Mouse (Mus musculus) testis, adult 2 months (tissue): ENCODE measurements around the gene Stat6. TPM values are rescaled to one million over a fixed set of nuclear protein-coding genes. Genes with fewer than 3 reads are reported as not detected.

ENCODE experiments used
- H3K27ac ChIP-seq: fragments of 200-500 bp; 2 replicates; pipeline ENCODE4 v1.5.1; 2012; ENCODE audit warnings: low read depth, low read length; ENCODE audit not compliant: control insufficient read depth, insufficient read depth
- H3K27me3 ChIP-seq: fragments of 200-500 bp; 2 replicates; pipeline ENCODE4 v1.6.1; 2012; ENCODE audit warnings: mild to moderate bottlenecking, low read length, moderate library complexity; ENCODE audit not compliant: control insufficient read depth, insufficient read depth
- H3K36me3 ChIP-seq: fragments of 200-500 bp; 2 replicates; pipeline ENCODE4 v1.6.1; 2012; ENCODE audit warnings: mild to moderate bottlenecking, low read length; ENCODE audit not compliant: control insufficient read depth, insufficient read depth
- H3K4me1 ChIP-seq: fragments of 200-500 bp; 2 replicates; pipeline ENCODE4 v1.6.1; 2012; ENCODE audit warnings: low read length; ENCODE audit not compliant: control insufficient read depth, insufficient read depth
- H3K4me3 ChIP-seq: fragments of 200-500 bp; 2 replicates; pipeline ENCODE4 v1.5.1; 2012; ENCODE audit warnings: low read depth, mild to moderate bottlenecking, low read length, moderate library complexity, mixed read lengths; ENCODE audit not compliant: control insufficient read depth
- CTCF ChIP-seq: fragments of 200-500 bp; IDR thresholded peaks from 2 replicates; pipeline ENCODE4 v1.5.1; 2012; ENCODE audit warnings: low read depth, mild to moderate bottlenecking, inconsistent platforms, low read length, moderate library complexity; ENCODE audit not compliant: control insufficient read depth, insufficient read depth, insufficient replicate concordance
- POLR2A ChIP-seq: fragments of 200-500 bp; IDR thresholded peaks from 2 replicates; pipeline ENCODE4 v1.6.1; 2012; ENCODE audit warnings: low read depth, mild to moderate bottlenecking, inconsistent platforms, low read length, moderate library complexity; ENCODE audit not compliant: control insufficient read depth
- polyA plus RNA-seq: library from polyadenylated mRNA; depleted of rRNA; stranded (reverse); fragments of >200 nt; gene quantifications from 2 replicates; pipeline ENCODE4 v1.2.3, GENCODE M21; 2012

Stat6 gene
- polyA plus RNA-seq, 1 experiment: 3.9 TPM

DNA sequence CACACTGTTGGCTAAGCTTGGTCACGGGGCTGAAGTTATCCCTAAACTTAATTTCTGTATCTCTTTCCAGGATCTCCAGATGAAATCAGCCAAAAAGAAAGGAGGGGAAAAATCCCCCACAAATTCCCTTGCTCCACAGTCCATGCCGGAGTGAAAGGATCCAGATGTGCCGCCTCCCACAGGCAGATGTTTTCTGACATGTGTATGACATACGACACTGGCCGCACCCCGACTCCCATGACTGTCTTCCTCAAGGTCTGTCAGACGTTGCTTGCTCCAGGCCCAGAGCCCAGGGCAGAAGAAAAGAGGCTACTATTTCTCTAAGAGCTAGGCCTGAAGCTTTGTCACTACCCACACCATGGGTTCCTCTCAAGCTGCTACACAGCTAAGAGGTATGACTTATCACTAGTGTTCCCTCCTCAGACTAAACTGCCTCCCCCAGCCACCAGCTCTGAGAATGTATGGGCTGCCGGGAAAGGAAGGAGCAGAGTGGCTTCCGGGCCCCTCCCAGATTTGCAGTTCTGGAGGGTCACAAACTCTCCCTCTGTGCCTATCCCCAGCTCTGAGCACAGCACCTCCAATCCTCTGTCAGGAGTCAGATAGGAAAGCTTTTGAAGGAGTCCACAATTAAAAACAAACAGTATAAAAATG is 33.2 kb upstream of the Stat6 start:
- Histone ChIP-seq H3K4me1 (no peaks in the 10 kb centered on the region), H3K27ac (no peak overlapping the region), H3K36me3 (no peaks in the 10 kb centered on the region)

GRCm38 (mm10) chr10:127610066-127610415 is 32.7 kb upstream of the Stat6 start:
- H3K27ac ChIP-seq: no peak overlapping the region
- H3K4me1 ChIP-seq: no peaks in the 10 kb centered on the region
- H3K4me3 ChIP-seq: no peak overlapping the region
- TF ChIP-seq POLR2A: no peak
- no peaks in the 10 kb centered on the region for H3K36me3 ChIP-seq
- H3K27me3 ChIP-seq: no peaks in the 10 kb centered on the region

More for the DNA sequence above, 33.2 kb upstream of the Stat6 start:
- no peak for TF ChIP-seq POLR2A
- TF ChIP-seq CTCF: no peak
- H3K27me3 ChIP-seq: no peaks in the 10 kb centered on the region
- H3K4me3 ChIP-seq: no peak overlapping the region

DNA sequence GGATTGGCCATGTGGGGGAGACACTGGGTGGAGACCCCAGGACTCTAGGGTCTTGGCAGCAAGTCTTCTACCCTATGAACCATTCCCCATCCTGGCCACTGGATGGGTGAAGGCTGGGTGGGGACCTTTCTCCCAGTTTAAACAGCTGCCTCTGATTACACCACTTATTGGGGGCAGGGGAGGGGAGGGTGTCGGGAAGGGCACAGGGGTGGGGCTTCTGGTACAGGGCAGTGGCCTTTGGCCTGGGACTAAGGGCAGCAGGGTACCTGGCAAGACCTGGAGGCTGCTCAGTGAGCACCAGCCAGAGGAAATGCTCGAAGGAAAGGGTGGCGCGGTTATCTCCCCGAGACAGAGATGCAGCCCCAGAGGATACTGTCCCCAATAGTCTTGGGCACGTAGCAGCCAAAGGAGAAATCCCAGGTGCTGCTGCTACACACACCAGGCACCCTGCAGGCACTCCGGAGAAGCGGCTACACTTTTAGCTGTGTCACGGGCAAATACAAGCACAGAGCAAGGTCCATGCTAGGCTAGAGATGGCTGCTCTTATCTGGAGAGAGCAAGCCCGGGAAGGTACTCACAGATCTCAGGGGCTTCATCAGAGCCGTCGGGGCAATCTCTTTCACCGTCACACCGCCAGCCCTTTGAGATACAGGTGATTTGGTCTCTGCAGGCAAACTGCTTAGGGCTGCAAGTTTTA is 30.6 kb upstream of the Stat6 start:
- Histone ChIP-seq H3K27me3 (no peaks in the 10 kb centered on the region), H3K36me3 (no peaks in the 10 kb centered on the region), H3K27ac (no peak overlapping the region), H3K4me1 (peaks cover 2% of the 10 kb centered on the region), H3K4me3 (no peak overlapping the region)
- TF ChIP-seq CTCF (no peak), POLR2A (no peak)

DNA sequence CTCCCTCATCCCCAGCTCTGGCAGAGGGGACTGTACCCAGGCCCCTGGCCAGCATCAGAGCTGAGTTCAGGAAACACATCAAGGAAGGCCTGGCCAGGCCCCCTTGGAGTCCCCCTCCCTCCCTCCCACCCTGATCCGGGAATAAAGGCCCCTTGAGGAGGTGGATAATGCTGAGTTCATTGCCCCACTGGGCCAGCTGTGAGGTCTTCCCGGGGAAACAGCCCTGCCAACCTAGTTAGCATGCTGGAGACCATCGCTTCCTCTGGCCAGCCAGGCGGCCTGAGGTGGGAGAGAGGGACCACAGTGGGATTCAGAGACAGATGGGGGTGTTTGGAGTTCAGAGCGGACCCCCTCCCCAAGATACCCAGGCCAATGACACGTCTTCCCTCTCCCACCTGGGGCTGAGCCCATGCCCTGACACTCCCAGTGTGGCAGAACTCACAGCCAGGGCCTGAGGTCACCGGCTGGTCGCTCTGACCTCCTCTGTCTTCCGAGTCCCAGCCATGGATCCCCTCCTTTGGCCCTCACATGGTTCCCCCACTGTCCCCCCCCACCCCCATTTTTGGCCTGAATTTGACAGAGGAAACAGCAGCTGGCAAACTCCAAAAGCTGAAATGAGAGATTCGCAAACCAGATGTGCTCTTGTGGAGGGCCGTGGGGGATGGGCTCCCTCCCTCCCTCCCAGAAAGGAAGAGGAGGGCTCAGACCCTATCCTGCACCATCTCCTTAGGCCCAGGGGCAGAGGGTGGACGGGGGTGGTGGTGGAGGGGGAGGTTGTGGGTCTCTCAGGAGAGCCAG is 28.4 kb upstream of the Stat6 start:
- no peak for TF ChIP-seq POLR2A
- no peak for TF ChIP-seq CTCF
- Histone ChIP-seq H3K27ac (no peak overlapping the region), H3K27me3 (no peaks in the 10 kb centered on the region), H3K4me3 (no peak overlapping the region), H3K4me1 (peaks cover 5% of the 10 kb centered on the region), H3K36me3 (no peaks in the 10 kb centered on the region)

DNA sequence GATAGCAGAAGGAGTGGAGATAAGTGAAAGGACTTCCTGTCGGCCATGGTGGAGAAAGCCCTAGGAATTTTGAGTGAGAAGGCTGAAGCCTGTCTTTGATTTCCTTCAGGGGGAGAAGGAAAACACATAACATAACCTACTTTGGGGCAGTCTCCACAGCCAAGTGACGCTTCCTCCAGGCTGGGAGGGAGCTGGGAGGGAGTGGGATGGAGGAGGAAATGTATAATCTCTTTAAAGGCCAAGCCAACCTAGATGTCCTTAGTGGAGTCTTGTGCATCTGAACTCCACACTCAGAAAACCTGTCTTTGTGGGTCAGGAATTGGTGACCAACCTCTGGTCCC is 27.8 kb upstream of the Stat6 start:
- Histone ChIP-seq H3K27ac (no peak overlapping the region), H3K36me3 (no peaks in the 10 kb centered on the region), H3K4me3 (no peak overlapping the region), H3K27me3 (no peaks in the 10 kb centered on the region), H3K4me1 (peaks cover 7% of the 10 kb centered on the region)
- TF ChIP-seq CTCF (no peak), POLR2A (no peak)

DNA sequence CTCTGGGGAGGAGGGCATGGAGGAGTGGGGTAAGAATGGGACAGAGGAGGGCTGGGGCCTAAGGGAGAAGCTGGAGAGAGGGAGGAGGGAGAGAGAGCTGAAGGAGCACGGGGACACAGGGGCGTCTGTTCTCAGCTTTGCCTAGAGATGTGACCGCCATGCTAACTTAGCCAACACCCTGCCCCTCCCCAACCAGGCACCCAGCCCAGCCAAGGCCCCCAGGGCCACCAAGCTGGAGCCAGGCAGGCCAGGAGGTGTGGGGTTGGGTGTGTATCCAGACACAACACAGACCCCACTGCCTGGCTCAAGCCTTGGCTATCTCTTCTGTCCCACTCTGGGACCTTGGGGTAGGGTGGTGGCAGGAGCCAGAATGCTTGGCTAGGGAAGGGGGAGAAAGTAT is 27.2 kb upstream of the Stat6 start:
- TF ChIP-seq POLR2A (no peak), CTCF (no peak)
- Histone ChIP-seq H3K27ac (no peak overlapping the region), H3K4me3 (no peak overlapping the region), H3K36me3 (no peaks in the 10 kb centered on the region), H3K4me1 (peaks cover 8% of the 10 kb centered on the region), H3K27me3 (no peaks in the 10 kb centered on the region; the same call in 1 of the 2 replicates)

GRCm38 (mm10) chr10:127616261-127616679 is 26.5 kb upstream of the Stat6 start:
- no peak for TF ChIP-seq POLR2A
- no peak for TF ChIP-seq CTCF
- Histone ChIP-seq H3K36me3 (no peaks in the 10 kb centered on the region), H3K4me1 (peaks cover 11% of the 10 kb centered on the region), H3K27me3 (no peaks in the 10 kb centered on the region; the same call in 1 of the 2 replicates), H3K27ac (peak overlapping the region; percentile 14), H3K4me3 (no peak overlapping the region)

- TF ChIP-seq POLR2A: no peak
- no peak for TF ChIP-seq CTCF
- Histone ChIP-seq H3K36me3 (no peaks in the 10 kb centered on the region), H3K4me1 (peaks cover 12% of the 10 kb centered on the region), H3K27ac (no peak overlapping the region), H3K27me3 (no peaks in the 10 kb centered on the region; the same call in 1 of the 2 replicates), H3K4me3 (no peak overlapping the region)
These were observed 25.5 kb upstream of the Stat6 start for GRCm38 (mm10) chr10:127617294-127617693.
